Mouse (Mus musculus) neutrophil, adult 83 days (primary cell): Measurements from ENCODE around the gene Setd7. TPM values are rescaled to one million over a fixed set of nuclear protein-coding genes. Genes with fewer than 3 reads are reported as not detected.

Experiments
- total RNA-seq, 2 experiments: library from RNA; stranded (reverse); gene quantifications; one replicate each; pipeline ENCODE4 v1.2.4; 2023

The Setd7 gene
- total RNA-seq = 10 to 100 TPM; 38.2 to 39.6 TPM

DNA sequence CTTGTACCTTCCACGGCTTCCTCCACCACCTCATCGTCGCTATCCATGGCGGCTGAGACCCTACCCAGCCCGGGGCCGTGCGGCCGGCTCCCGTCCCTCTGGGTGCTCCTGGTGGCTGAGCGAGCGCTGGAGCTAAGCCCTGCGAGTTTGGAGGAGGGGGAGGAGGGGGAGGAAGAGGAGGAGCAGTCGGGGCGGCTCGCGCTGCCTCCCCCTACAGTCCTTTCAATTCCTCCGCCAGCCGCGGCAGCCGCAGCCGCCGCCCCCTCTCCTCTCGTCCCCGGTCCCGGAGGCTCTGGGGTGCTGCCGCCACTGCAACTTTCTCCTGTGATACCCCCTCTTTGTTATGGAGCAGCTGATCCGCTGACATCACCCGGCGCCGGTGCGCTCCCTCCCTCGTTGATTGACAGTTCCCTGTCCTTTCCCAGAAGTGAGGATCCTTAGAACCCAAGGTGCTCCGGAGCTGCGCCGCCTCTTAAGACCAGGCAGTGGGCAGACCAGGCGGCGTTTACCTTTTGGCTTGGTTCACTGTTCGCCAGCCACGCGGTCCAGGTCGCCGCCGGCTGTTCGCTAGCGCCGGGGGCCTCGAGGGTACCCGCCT lies at the start of gene Setd7:
Gene Setd7, minus strand, starts transcription at position 369 of the 598 bp plus-strand sequence.

GRCm38 (mm10) chr3:51483741-51484359 lies 76.8 kb downstream of the Setd7 start, which contains the start of gene Rab33b:
Rab33b (plus strand) TSS chr3:51483920.

Other genes with a start within 250 kb of the Setd7 start
- gene Elf2, start 220.2 kb downstream of the Setd7 start, total RNA-seq = 10 to 100 TPM; 69.9 to 77.5 TPM
- gene Mgarp, start 164.1 kb downstream of the Setd7 start, total RNA-seq = not detected
- 10 to 100 TPM; 63.3 to 84.2 TPM for gene Ndufc1, start 151.9 kb downstream of the Setd7 start, total RNA-seq
- 10 to 100 TPM; 32.6 to 34.3 TPM for gene Naa15, start 145.7 kb downstream of the Setd7 start, total RNA-seq
- gene Rab33b, start 77.0 kb downstream of the Setd7 start, total RNA-seq = 10 to 100 TPM; 16.0 to 20.6 TPM
- 100 to 1,000 TPM; 175 to 200 TPM for gene Mgst2, start 99.5 kb upstream of the Setd7 start, total RNA-seq